Mouse (Mus musculus) heart, embryonic 11.5 days (tissue): ENCODE data around the gene Gcnt2. TPM values are rescaled to one million over a fixed set of nuclear protein-coding genes. Genes with fewer than 3 reads are reported as not detected.
A peak's percentile ranks its signal among the peaks of the same experiment; 100 is the strongest.
"Not testable (repeated sequence)": the region's sequence is repeated elsewhere in the genome, so short reads cannot be mapped to it uniquely, and the experiment has no call there.

Experiments
- ATAC-seq: fragments of 200-750 bp; cut with Nextera tagmentation; replicated peaks from 2 replicates; pipeline ENCODE4 v1.8.0; 2017; ENCODE audit warnings: moderate library complexity; ENCODE audit not compliant: insufficient number of reproducible peaks, low FRiP score, low TSS enrichment
- H3K27ac ChIP-seq: fragments of 300-500 bp; sonication (generic); 2 replicates; pipeline ENCODE4 v1.5.1; 2014; ENCODE audit warnings: mild to moderate bottlenecking, low read depth, low read length
- H3K27me3 ChIP-seq: fragments of 300-500 bp; sonication (generic); 2 replicates; pipeline ENCODE4 v1.6.1; 2014; ENCODE audit warnings: mild to moderate bottlenecking, low read length, mixed read lengths; ENCODE audit not compliant: control insufficient read depth, insufficient read depth
- H3K36me3 ChIP-seq: fragments of 300-500 bp; sonication (generic); 2 replicates; pipeline ENCODE4 v1.6.1; 2014; ENCODE audit warnings: mild to moderate bottlenecking, low read length, moderate library complexity, mixed read lengths; ENCODE audit not compliant: control insufficient read depth, insufficient read depth
- H3K4me1 ChIP-seq: fragments of 300-500 bp; sonication (generic); 2 replicates; pipeline ENCODE4 v1.6.1; 2014; ENCODE audit warnings: low read length; ENCODE audit not compliant: control insufficient read depth, insufficient read depth
- H3K4me2 ChIP-seq: fragments of 300-500 bp; sonication (generic); 2 replicates; pipeline ENCODE4 v1.6.1; 2014; ENCODE audit warnings: mild to moderate bottlenecking, moderate library complexity
- H3K4me3 ChIP-seq: fragments of 300-500 bp; sonication (generic); 2 replicates; pipeline ENCODE4 v1.5.1; 2014; ENCODE audit warnings: low read depth, low read length
- H3K9ac ChIP-seq: fragments of 300-500 bp; sonication (generic); 2 replicates; pipeline ENCODE4 v1.6.1; 2014; ENCODE audit warnings: mild to moderate bottlenecking, low read depth, low read length, moderate library complexity
- H3K9me3 ChIP-seq: fragments of 300-500 bp; sonication (generic); replicated peaks from 2 replicates; pipeline ENCODE4 v1.6.1; 2016; ENCODE audit warnings: low read length; ENCODE audit not compliant: control insufficient read depth
- WGBS: fragments of 180-500 bp; shearing (Covaris S2); extraction: QIAGEN DNeasy Blood & Tissue Kit; methylation state at CpG from one replicate; pipeline ENCODE4 v1.1.7; 2014; ENCODE audit not compliant: insufficient replicate concordance; 5-methylcytosine and 5-hydroxymethylcytosine counted together
- polyA plus RNA-seq: library from polyadenylated mRNA; unstranded; fragments of >200 nt; fragmentation: Nextera tagmentation; extraction: Ambion mirVana; gene quantifications from 2 replicates; pipeline ENCODE4 v1.2.1, GENCODE M21; 2014

Gcnt2 gene
- polyA plus RNA-seq, 1 experiment from 2014 or later: 4.1 TPM

DNA sequence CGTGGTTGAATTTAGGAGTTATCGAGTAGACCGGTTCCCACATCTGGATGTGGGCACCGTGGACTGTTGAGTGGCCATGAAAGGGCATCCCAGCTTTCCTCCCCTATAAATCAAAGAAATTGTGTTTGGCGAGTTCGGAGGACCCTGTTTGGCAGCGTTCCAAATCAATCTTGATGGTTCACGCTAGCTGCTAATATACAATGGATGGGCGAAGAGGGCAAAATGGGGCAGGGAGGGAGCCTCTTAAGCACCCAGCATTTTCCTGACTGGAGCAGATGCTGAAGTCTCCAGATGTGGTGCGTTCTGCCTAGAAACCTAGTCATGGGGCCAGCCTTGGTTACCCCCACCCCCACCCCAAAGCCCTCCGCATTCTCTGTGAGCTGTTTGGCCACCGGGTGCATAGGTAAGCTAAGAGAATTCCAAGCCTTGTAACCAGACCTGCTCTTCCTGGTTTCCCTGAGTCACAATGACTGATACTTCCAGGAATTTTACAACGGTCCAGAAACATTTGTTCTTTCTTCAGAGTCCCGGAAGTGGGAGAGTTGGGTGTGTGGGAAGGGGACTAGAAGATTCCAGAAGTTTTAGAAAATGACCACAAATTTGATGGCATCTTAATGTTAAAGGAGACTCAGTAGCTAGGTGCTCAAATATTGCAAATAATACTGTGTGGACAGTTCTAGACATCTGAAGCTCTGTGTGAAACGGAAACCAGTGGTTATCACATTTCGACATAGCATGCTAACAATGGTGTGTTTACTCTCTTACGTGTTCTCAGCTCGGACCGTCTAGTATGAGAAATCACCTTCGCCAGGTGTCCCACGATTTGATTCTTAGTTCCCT lies 57.0 kb downstream of the Gcnt2 start:
- WGBS: 7% methylated on average over 21 of the region's 21 CpGs
- Histone ChIP-seq H3K27ac (no peak overlapping the region), H3K36me3 (no peaks in the 10 kb centered on the region), H3K4me1 (peaks cover 13% of the 10 kb centered on the region; the same call in 1 of the 2 replicates), H3K9ac (peak overlapping the region; percentile 68; the same call in 1 of the 2 replicates), H3K4me3 (peak overlapping the region; percentile 51), H3K27me3 (no peaks in the 10 kb centered on the region), H3K4me2 (peak overlapping the region; percentile 84), H3K9me3 (no peaks in the 10 kb centered on the region)
- no peak for ATAC-seq

DNA sequence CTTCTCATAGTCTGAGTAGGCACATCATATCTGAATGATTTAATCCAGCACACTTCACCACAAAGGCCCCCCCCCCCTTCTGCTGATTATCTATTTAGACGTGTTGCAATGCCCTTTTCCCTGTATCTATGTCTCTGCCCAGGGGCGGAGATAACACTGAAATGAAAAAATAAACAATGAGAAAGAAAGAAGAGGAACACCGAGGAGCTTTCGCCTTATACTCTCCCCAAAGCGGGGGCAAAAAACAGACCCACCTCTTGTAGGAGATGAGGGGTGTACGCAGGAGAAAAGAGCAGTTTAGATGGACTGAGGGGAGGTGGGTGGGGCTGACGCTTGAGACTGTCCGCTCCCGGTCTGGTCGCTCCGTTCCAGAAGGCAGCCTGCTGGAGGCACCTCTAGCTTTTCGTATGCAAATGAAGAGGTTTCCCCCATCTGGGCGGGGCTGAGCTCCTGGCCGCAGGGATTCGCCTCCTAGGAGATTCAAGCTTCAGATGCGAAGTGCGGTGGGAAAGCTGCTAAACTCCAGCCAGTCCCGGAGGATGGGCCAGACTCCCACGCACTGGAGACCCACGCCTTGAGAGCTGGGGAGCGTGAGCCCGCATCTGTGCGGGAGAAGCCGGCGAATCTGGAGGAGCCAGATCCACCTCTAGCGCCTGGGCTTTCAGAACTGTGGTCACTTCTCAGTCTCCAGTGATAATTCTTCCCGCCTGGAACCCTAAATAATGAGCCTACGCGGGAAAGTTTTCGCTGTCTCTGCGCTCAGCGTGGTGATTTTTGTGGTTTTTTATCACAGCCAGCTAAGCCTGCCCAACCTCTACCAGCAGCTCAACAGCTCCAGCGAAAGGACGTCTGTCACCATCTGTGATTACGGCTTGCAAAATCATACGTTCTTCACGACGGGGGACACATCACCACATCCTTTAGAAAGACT lies 57.9 kb downstream of the Gcnt2 start:
- H3K36me3 ChIP-seq: no peaks in the 10 kb centered on the region
- peak overlapping the region; percentile 68 for H3K9ac ChIP-seq
- peaks cover 14% of the 10 kb centered on the region; the same call in 1 of the 2 replicates for H3K4me1 ChIP-seq
- under 1% methylated on average over 38 of the region's 38 CpGs for WGBS
- H3K27me3 ChIP-seq: no peaks in the 10 kb centered on the region
- H3K9me3 ChIP-seq: no peaks in the 10 kb centered on the region
- peak overlapping the region; percentile 84 for H3K4me2 ChIP-seq
- ATAC-seq: 0 out of 2 replicates have a peak, but pooled peaks have one; percentile 40
- H3K4me3 ChIP-seq: peak overlapping the region; percentile 51
- H3K27ac ChIP-seq: no peak overlapping the region

DNA sequence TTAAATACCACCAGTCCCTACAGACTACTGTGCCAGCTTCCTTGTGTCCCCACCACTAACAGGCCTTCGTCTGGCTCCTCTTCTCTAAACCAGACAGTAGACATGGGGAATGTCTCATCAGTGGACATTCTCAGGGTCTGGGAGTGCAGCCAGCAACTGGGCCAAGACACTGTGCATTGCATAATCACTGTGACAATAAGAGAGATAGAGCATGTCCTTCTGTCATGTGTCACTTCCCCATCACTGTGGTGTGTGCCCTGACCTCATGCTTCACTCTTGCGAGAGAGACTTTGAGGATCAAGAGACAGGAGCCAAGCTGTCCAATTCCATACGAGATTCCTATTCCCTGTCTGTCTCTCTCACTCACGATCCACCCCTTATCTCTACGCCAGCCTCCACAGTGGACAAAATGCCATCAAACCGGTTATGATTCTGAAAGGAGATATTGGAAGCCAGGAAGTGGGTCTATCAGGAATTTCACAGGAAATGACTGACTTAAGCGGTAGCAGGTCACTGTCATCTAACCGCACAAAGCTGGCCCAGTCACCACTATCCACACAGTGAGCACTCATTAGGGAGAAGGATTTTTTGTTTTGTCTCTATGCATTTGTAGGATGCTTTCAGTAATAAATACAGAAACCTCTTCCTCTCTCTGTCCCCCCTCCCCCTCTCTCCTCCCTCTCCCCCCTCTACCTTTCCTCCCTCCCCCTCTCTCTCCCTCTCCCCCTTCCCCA lies 61.9 kb downstream of the Gcnt2 start:
- WGBS: 36% methylated on average over 8 of the region's 8 CpGs
- Histone ChIP-seq H3K9ac (no peak overlapping the region), H3K27ac (no peak overlapping the region), H3K27me3 (no peaks in the 10 kb centered on the region), H3K9me3 (no peaks in the 10 kb centered on the region), H3K4me2 (no peak overlapping the region), H3K4me1 (peaks cover 12% of the 10 kb centered on the region; the same call in 1 of the 2 replicates), H3K36me3 (no peaks in the 10 kb centered on the region), H3K4me3 (no peak overlapping the region)
- ATAC-seq: no peak

DNA sequence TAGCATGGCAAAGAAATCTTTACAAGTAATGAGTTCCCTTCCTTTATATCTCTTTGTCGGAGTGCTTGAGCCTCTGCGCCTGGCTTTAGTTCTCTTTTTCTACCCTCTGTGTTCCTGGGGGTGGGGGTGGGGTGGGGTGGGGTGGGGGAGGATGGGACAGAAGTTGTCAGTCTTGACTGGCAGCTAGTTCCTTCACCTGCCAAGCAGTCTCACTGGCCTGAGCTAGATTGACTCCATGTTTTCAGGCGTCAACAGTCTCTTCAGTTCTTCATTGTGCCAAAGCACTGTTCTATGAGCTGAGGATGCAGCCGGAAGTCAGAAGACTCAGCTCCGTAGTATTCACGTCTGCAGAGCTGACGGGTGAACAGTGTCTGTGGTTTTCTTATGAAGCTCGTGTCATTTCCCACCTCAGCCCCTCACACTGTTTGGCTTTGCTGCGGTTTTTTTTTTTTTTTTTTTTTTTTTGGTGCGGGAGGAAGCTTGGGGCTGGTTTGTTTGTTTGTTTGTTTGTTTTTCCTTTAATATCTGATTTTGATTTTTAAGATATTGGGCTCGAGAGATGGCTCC lies 62.8 kb downstream of the Gcnt2 start:
- no peaks in the 10 kb centered on the region for H3K36me3 ChIP-seq
- no peaks in the 10 kb centered on the region for H3K9me3 ChIP-seq
- peaks cover 7% of the 10 kb centered on the region; the same call in 1 of the 2 replicates for H3K4me1 ChIP-seq
- no peak for ATAC-seq
- WGBS: 74% methylated on average over 11 of the region's 11 CpGs
- H3K4me2 ChIP-seq: no peak overlapping the region
- no peak overlapping the region for H3K9ac ChIP-seq
- H3K27me3 ChIP-seq: no peaks in the 10 kb centered on the region
- H3K4me3 ChIP-seq: no peak overlapping the region
- H3K27ac ChIP-seq: no peak overlapping the region

DNA sequence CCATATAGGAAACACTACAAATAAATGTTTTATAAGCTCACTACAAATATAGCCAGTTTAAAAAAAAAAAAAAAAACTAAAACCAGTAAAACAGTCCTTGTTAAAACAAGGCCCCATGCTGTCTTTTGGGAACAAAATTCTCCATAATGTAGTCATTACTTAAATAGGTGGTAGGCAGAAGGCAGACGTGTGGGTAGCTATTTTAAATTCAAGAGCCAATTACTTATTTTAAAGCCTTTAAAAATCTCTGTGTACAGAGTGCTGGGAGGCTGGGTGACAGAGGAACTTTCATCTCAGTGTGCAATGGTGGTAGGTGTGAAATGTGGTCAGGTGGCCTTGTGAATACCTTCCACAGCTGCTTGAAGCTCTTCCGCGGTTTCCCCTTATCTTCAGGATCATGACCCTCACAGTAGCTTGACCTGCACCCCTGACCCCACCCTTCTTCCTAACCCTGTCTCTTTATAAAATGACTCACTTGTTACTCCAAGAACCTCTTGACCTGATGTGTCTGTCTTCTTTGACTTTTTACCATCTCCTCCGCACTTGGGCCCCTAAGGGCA lies 64.3 kb downstream of the Gcnt2 start:
- Histone ChIP-seq H3K4me3 (no peak overlapping the region), H3K4me2 (no peak overlapping the region), H3K4me1 (peaks cover 4% of the 10 kb centered on the region; the same call in 1 of the 2 replicates), H3K27ac (no peak overlapping the region), H3K9ac (no peak overlapping the region), H3K9me3 (no peaks in the 10 kb centered on the region), H3K27me3 (no peaks in the 10 kb centered on the region), H3K36me3 (no peaks in the 10 kb centered on the region)
- no peak for ATAC-seq
- 44% methylated on average over 4 of the region's 4 CpGs for WGBS

DNA sequence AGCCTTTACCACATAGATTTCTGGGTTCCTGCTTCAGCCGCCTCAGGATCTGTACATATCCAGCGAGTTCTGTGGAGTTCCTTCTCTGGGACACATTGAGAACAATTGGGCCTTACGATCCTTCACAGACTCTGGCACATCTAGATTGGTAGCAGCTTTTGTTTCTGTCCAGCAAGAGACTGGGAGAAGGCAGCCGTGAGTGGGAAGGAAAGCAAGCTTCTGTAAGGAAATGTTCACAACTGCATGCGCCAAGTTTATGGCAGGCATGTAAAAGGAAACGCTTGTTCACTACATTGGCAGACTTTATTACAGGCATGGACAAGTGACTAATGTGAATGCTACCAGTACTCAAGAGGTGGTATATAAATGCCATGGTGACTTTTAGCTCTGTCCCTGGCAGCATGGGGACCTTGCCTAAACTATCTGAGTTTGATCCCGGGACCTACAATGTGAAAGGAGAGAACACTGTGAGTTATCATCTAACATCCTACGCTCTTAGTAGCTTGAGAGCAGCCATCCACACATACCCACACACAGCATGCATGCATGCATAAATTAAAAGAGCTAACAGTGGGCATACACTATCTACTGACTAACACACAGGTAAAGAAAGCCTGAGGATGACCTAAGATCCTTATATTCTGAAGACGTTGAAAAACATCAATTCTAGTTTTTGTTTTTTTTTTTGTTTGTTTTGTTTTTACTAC lies 68.8 kb downstream of the Gcnt2 start:
- no peaks in the 10 kb centered on the region for H3K9me3 ChIP-seq
- H3K27ac ChIP-seq: no peak overlapping the region
- no peak overlapping the region for H3K9ac ChIP-seq
- no peaks in the 10 kb centered on the region for H3K36me3 ChIP-seq
- no peak for ATAC-seq
- H3K4me3 ChIP-seq: no peak overlapping the region
- H3K4me2 ChIP-seq: no peak overlapping the region
- H3K27me3 ChIP-seq: no peaks in the 10 kb centered on the region
- WGBS: 72% methylated on average over 9 of the region's 9 CpGs
- H3K4me1 ChIP-seq: no peaks in the 10 kb centered on the region

DNA sequence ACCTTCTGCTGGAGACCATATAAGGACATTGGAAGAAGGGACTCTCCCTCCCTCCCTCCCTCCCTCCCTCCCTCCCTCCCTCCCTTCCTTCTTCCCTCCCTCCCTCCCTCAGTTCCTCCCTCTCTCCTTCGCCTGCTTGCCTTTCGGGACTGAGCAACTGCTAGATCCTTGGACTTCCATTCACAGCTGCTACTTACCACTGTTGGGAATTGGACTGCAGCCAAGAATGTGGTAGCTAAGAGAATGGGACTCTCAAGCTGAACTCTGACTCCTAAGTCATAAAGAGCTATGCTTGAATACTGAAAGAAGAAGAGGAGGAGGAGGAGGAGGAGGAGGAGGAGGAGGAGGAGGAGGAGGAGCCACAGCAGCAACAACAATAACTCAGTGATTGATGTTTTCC lies 72.3 kb downstream of the Gcnt2 start:
- not testable (repeated sequence) for H3K4me1 ChIP-seq, H3K27ac ChIP-seq, H3K27me3 ChIP-seq, H3K4me3 ChIP-seq, H3K36me3 ChIP-seq, H3K9me3 ChIP-seq, H3K9ac ChIP-seq, H3K4me2 ChIP-seq
- ATAC-seq: 0 out of 2 replicates have a peak, but pooled peaks have one; percentile 18
- WGBS: no CpG with 5 or more reads among the region's 2 CpGs
